Mouse (Mus musculus) intestine, postnatal 0 days (tissue): ENCODE results near the gene Vegfc. TPM values are rescaled to one million over a fixed set of nuclear protein-coding genes. Genes with fewer than 3 reads are reported as not detected.
A peak's percentile ranks its signal among the peaks of the same experiment; 100 is the strongest.

Source experiments
- ATAC-seq: fragments of 200-750 bp; cut with Nextera tagmentation; 2 replicates; pipeline ENCODE4 v1.8.0; 2017; ENCODE audit warnings: mild to moderate bottlenecking, moderate TSS enrichment, moderate library complexity
- H3K27ac ChIP-seq: fragments of 300-500 bp; sonication (generic); 2 replicates; pipeline ENCODE4 v1.5.1; 2014; ENCODE audit warnings: mild to moderate bottlenecking, low read depth, low read length, moderate library complexity
- H3K27me3 ChIP-seq: fragments of 300-500 bp; sonication (generic); replicated peaks from 2 replicates; pipeline ENCODE4 v1.6.1; 2014; ENCODE audit warnings: low read length, mixed read lengths; ENCODE audit not compliant: control insufficient read depth, insufficient read depth
- H3K36me3 ChIP-seq: fragments of 300-500 bp; sonication (generic); 2 replicates; pipeline ENCODE4 v1.6.1; 2014; ENCODE audit warnings: mild to moderate bottlenecking, moderate library complexity; ENCODE audit not compliant: control insufficient read depth, insufficient read depth
- H3K4me1 ChIP-seq: fragments of 300-500 bp; sonication (generic); replicated peaks from 2 replicates; pipeline ENCODE4 v1.6.1; 2014; ENCODE audit warnings: antibody characterized with exemption, low read length, mixed read lengths; ENCODE audit not compliant: control insufficient read depth, insufficient read depth
- H3K4me2 ChIP-seq: fragments of 300-500 bp; sonication (generic); replicated peaks from 2 replicates; pipeline ENCODE4 v1.6.1; 2014; ENCODE audit warnings: low read depth, mild to moderate bottlenecking, moderate library complexity
- H3K4me3 ChIP-seq: fragments of 300-500 bp; sonication (generic); 2 replicates; pipeline ENCODE4 v1.5.1; 2014; ENCODE audit warnings: low read depth, low read length
- H3K9ac ChIP-seq: fragments of 300-500 bp; sonication (generic); 2 replicates; pipeline ENCODE4 v1.6.1; 2014; ENCODE audit warnings: mild to moderate bottlenecking, low read depth, low read length
- H3K9me3 ChIP-seq: fragments of 300-500 bp; sonication (generic); 2 replicates; pipeline ENCODE4 v1.6.1; 2016; ENCODE audit warnings: mixed run types; ENCODE audit not compliant: control insufficient read depth
- CTCF ChIP-seq: sonication (generic); IDR thresholded peaks from 2 replicates; pipeline ENCODE4 v1.5.1; 2016; ENCODE audit warnings: low read depth, mild to moderate bottlenecking, control low read depth, antibody characterized with exemption, moderate library complexity
- WGBS: fragments of 180-500 bp; shearing (Covaris S2); extraction: QIAGEN DNeasy Blood & Tissue Kit; methylation state at CpG from one replicate; pipeline ENCODE4 v1.1.7; 2014; 5-methylcytosine and 5-hydroxymethylcytosine counted together
- polyA plus RNA-seq: library from polyadenylated mRNA; unstranded; fragments of >200 nt; fragmentation: Nextera tagmentation; extraction: Ambion mirVana; gene quantifications from 2 replicates; pipeline ENCODE4 v1.2.1, GENCODE M21; 2015

The Vegfc gene
- polyA plus RNA-seq, 1 experiment from 2014 or later = 9.2 TPM

GRCm38 (mm10) chr8:54076301-54076700 lies 1.1 kb upstream of the Vegfc start:
- peak overlapping the region; percentile 90; the same call in 1 of the 2 replicates for H3K9ac ChIP-seq
- no peaks in the 10 kb centered on the region for H3K4me1 ChIP-seq
- H3K27ac ChIP-seq = no peak overlapping the region
- no peaks in the 10 kb centered on the region for H3K9me3 ChIP-seq
- peak overlapping the region; percentile 86 for H3K4me2 ChIP-seq
- no peak for ATAC-seq
- H3K27me3 ChIP-seq = no peaks in the 10 kb centered on the region
- H3K4me3 ChIP-seq = peak overlapping the region; percentile 91
- H3K36me3 ChIP-seq = no peaks in the 10 kb centered on the region
- no peak for TF ChIP-seq CTCF
- 41% methylated on average over 1 of the region's 1 CpGs for WGBS

GRCm38 (mm10) chr8:54076791-54077270 lies 575 bp upstream of the Vegfc start:
- WGBS = 3% methylated on average over 8 of the region's 28 CpGs

GRCm38 (mm10) chr8:54078121-54078440 lies 675 bp downstream of the Vegfc start:
- 6% methylated on average over 1 of the region's 1 CpGs for WGBS

More at GRCm38 (mm10) chr8:54076791-54077270, 575 bp upstream of the Vegfc start:
- Histone ChIP-seq H3K9me3 (no peaks in the 10 kb centered on the region), H3K27ac (peak overlapping the region; percentile 95), H3K4me2 (peak overlapping the region; percentile 86), H3K4me1 (no peaks in the 10 kb centered on the region), H3K36me3 (no peaks in the 10 kb centered on the region), H3K9ac (peak overlapping the region; percentile 90), H3K27me3 (no peaks in the 10 kb centered on the region), H3K4me3 (peak overlapping the region; percentile 91)
- ATAC-seq = peak; percentile 71
- TF ChIP-seq CTCF = peak; percentile 74

GRCm38 (mm10) chr8:54079001-54079400 lies 1.6 kb downstream of the Vegfc start:
- H3K9ac ChIP-seq = no peak overlapping the region
- H3K9me3 ChIP-seq = no peaks in the 10 kb centered on the region
- no peaks in the 10 kb centered on the region for H3K4me1 ChIP-seq
- ATAC-seq = no peak
- peak overlapping the region; percentile 86 for H3K4me2 ChIP-seq
- H3K27ac ChIP-seq = 0 out of 2 replicates have a peak overlapping the region, but pooled peaks have one; percentile 41
- no peaks in the 10 kb centered on the region for H3K36me3 ChIP-seq
- peak overlapping the region; percentile 91 for H3K4me3 ChIP-seq
- 15% methylated on average over 11 of the region's 11 CpGs for WGBS
- TF ChIP-seq CTCF = no peak
- H3K27me3 ChIP-seq = no peaks in the 10 kb centered on the region

More at GRCm38 (mm10) chr8:54078121-54078440, 675 bp downstream of the Vegfc start:
- no peak; the same call in 1 of the 2 replicates for ATAC-seq
- Histone ChIP-seq H3K27me3 (no peaks in the 10 kb centered on the region), H3K4me2 (peak overlapping the region; percentile 86), H3K27ac (peak overlapping the region; percentile 95), H3K9me3 (no peaks in the 10 kb centered on the region), H3K36me3 (no peaks in the 10 kb centered on the region), H3K4me3 (peak overlapping the region; percentile 91), H3K9ac (peak overlapping the region; percentile 90), H3K4me1 (no peaks in the 10 kb centered on the region)
- no peak for TF ChIP-seq CTCF

GRCm38 (mm10) chr8:54079601-54080000 lies 2.2 kb downstream of the Vegfc start:
- Histone ChIP-seq H3K4me1 (no peaks in the 10 kb centered on the region), H3K9ac (no peak overlapping the region), H3K4me3 (no peak overlapping the region), H3K36me3 (no peaks in the 10 kb centered on the region), H3K27me3 (no peaks in the 10 kb centered on the region), H3K4me2 (0 out of 2 replicates have a peak overlapping the region, but pooled peaks have one; percentile 3), H3K27ac (no peak overlapping the region), H3K9me3 (no peaks in the 10 kb centered on the region)
- no peak for ATAC-seq
- TF ChIP-seq CTCF = peak; percentile 78

- Histone ChIP-seq H3K9me3 (no peaks in the 10 kb centered on the region), H3K27ac (no peak overlapping the region), H3K4me2 (no peak overlapping the region), H3K4me3 (no peak overlapping the region), H3K27me3 (no peaks in the 10 kb centered on the region), H3K9ac (no peak overlapping the region), H3K36me3 (no peaks in the 10 kb centered on the region), H3K4me1 (no peaks in the 10 kb centered on the region)
- ATAC-seq = no peak
- WGBS = 89% methylated on average over 6 of the region's 6 CpGs
- TF ChIP-seq CTCF = no peak
Observed at GRCm38 (mm10) chr8:54085896-54086295, 8.5 kb downstream of the Vegfc start.

GRCm38 (mm10) chr8:54087114-54087513 lies 9.7 kb downstream of the Vegfc start:
- no peaks in the 10 kb centered on the region for H3K27me3 ChIP-seq
- TF ChIP-seq CTCF = no peak
- H3K36me3 ChIP-seq = no peaks in the 10 kb centered on the region
- H3K9ac ChIP-seq = no peak overlapping the region
- no peaks in the 10 kb centered on the region for H3K4me1 ChIP-seq
- ATAC-seq = no peak
- 76% methylated on average over 2 of the region's 2 CpGs for WGBS
- H3K9me3 ChIP-seq = no peaks in the 10 kb centered on the region
- no peak overlapping the region for H3K27ac ChIP-seq
- no peak overlapping the region for H3K4me3 ChIP-seq
- no peak overlapping the region for H3K4me2 ChIP-seq
